Mouse (Mus musculus) R1 (cell line): ENCODE data around the gene Phf2.

ENCODE experiments used
- DNase-seq: peaks from one replicate; pipeline ENCODE4 v3.0.0-alpha.2; 2018; ENCODE audit warnings: low read depth, low spot score

Phf2 gene

GRCm38 (mm10) chr13:48870771-48871731, at the start of gene Phf2:
Gene Phf2, minus strand, starts transcription at chr13:48871119.
- DNase-seq, result peak; percentile 71

GRCm38 (mm10) chr13:48919756-48920415, 49.0 kb upstream of the Phf2 start:
- no peak for DNase-seq

GRCm38 (mm10) chr13:48917113-48917599, 46.2 kb upstream of the Phf2 start:
- DNase-seq, result no peak

- DNase-seq, result no peak
These were observed 42.8 kb upstream of the Phf2 start for GRCm38 (mm10) chr13:48913680-48914079.

GRCm38 (mm10) chr13:48913141-48913540, 42.2 kb upstream of the Phf2 start:
- no peak for DNase-seq

- no peak for DNase-seq
These were observed 40.5 kb upstream of the Phf2 start for GRCm38 (mm10) chr13:48911426-48911825.

GRCm38 (mm10) chr13:48905458-48905857, 34.5 kb upstream of the Phf2 start:
- DNase-seq, result no peak

GRCm38 (mm10) chr13:48895376-48895775, 24.5 kb upstream of the Phf2 start:
- no peak for DNase-seq

GRCm38 (mm10) chr13:48890260-48890960, 19.5 kb upstream of the Phf2 start:
- DNase-seq, result no peak

GRCm38 (mm10) chr13:48878534-48878933, 7.6 kb upstream of the Phf2 start:
- peak; percentile 97 for DNase-seq

GRCm38 (mm10) chr13:48877805-48878204, 6.9 kb upstream of the Phf2 start:
- no peak for DNase-seq

- DNase-seq, result no peak
These were observed 1.8 kb upstream of the Phf2 start for GRCm38 (mm10) chr13:48872726-48873125.

GRCm38 (mm10) chr13:48871887-48872606, 1.1 kb upstream of the Phf2 start:
- no peak for DNase-seq

- DNase-seq, result peak; percentile 54
These were observed 759 bp downstream of the Phf2 start for GRCm38 (mm10) chr13:48869950-48870770.

- no peak for DNase-seq
These were observed 1.3 kb downstream of the Phf2 start for GRCm38 (mm10) chr13:48869600-48869949.

GRCm38 (mm10) chr13:48869088-48869487, 1.8 kb downstream of the Phf2 start:
- DNase-seq, result no peak

GRCm38 (mm10) chr13:48864673-48865356, 6.1 kb downstream of the Phf2 start:
- no peak for DNase-seq

GRCm38 (mm10) chr13:48863556-48863955, 7.4 kb downstream of the Phf2 start:
- DNase-seq, result no peak

GRCm38 (mm10) chr13:48861913-48862312, 9.0 kb downstream of the Phf2 start:
- no peak for DNase-seq

GRCm38 (mm10) chr13:48858779-48859178, 12.1 kb downstream of the Phf2 start:
- DNase-seq, result no peak
